Mouse (Mus musculus) limb, embryonic 13.5 days (tissue): Measurements from ENCODE around the gene D17Wsu92e. TPM values are rescaled to one million over a fixed set of nuclear protein-coding genes. Genes with fewer than 3 reads are reported as not detected.

ENCODE experiments used
- polyA plus RNA-seq: library from polyadenylated mRNA; unstranded; fragments of >200 nt; fragmentation: Nextera tagmentation; extraction: Ambion mirVana; gene quantifications from 2 replicates; pipeline ENCODE4 v1.2.1, GENCODE M21; 2015

D17Wsu92e gene
- polyA plus RNA-seq, 1 experiment from 2014 or later = 18.2 TPM

Other genes starting within 250 kb of the D17Wsu92e start
- 99.5 and 102 TPM in 2 replicates for gene Nudt3, start 197.2 kb downstream of the D17Wsu92e start, polyA plus RNA-seq
- gene RPS10-NUDT3, start 185.4 kb downstream of the D17Wsu92e start, polyA plus RNA-seq = not detected in 2 replicates
- gene Rps10, start 184.0 kb downstream of the D17Wsu92e start, polyA plus RNA-seq = 906 and 924 TPM in 2 replicates
- 5.0 and 6.2 TPM in 2 replicates for gene Pacsin1, start 165.1 kb downstream of the D17Wsu92e start, polyA plus RNA-seq
- 0.17 and 0.34 TPM in 2 replicates for gene Spdef, start 91.7 kb downstream of the D17Wsu92e start, polyA plus RNA-seq
- gene Snrpc, start 17.5 kb upstream of the D17Wsu92e start, polyA plus RNA-seq = 355 and 358 TPM in 2 replicates
- gene Uhrf1bp1, start 35.8 kb upstream of the D17Wsu92e start, polyA plus RNA-seq = 6.7 and 7.5 TPM in 2 replicates
- gene Anks1, start 88.7 kb upstream of the D17Wsu92e start, polyA plus RNA-seq = 14.1 and 16.5 TPM in 2 replicates
- 81.0 and 90.6 TPM in 2 replicates for gene Taf11, start 89.2 kb upstream of the D17Wsu92e start, polyA plus RNA-seq